Mouse (Mus musculus) midbrain, embryonic 14.5 days (tissue): ENCODE results near the gene Sdr42e1. TPM values are rescaled to one million over a fixed set of nuclear protein-coding genes. Genes with fewer than 3 reads are reported as not detected.

Experiments
- ATAC-seq: fragments of 200-750 bp; cut with Nextera tagmentation; 2 replicates; pipeline ENCODE4 v1.8.0; 2017; ENCODE audit warnings: moderate number of reproducible peaks, moderate library complexity; ENCODE audit not compliant: low FRiP score, low TSS enrichment
- DNase-seq: peaks from one replicate; pipeline ENCODE4 v3.0.0-alpha.2; 2015
- H3K27ac ChIP-seq: fragments of 300-500 bp; sonication (generic); replicated peaks from 2 replicates; pipeline ENCODE4 v1.5.1; 2014; ENCODE audit warnings: mild to moderate bottlenecking, low read depth, low read length, moderate library complexity
- H3K27me3 ChIP-seq: fragments of 300-500 bp; sonication (generic); 2 replicates; pipeline ENCODE4 v1.6.1; 2014; ENCODE audit warnings: low read length, control low read depth, mixed read lengths; ENCODE audit not compliant: control insufficient read depth, insufficient read depth
- H3K36me3 ChIP-seq: fragments of 300-500 bp; sonication (generic); 2 replicates; pipeline ENCODE4 v1.6.1; 2014; ENCODE audit warnings: low read length, control low read depth; ENCODE audit not compliant: control insufficient read depth, insufficient read depth
- H3K4me1 ChIP-seq: fragments of 300-500 bp; sonication (generic); 2 replicates; pipeline ENCODE4 v1.6.1; 2014; ENCODE audit warnings: mild to moderate bottlenecking, antibody characterized with exemption, low read length, control low read depth; ENCODE audit not compliant: control insufficient read depth, insufficient read depth
- H3K4me2 ChIP-seq: fragments of 300-500 bp; sonication (generic); 2 replicates; pipeline ENCODE4 v1.6.1; 2014; ENCODE audit warnings: mild to moderate bottlenecking, low read length, moderate library complexity
- H3K4me3 ChIP-seq: fragments of 300-500 bp; sonication (generic); replicated peaks from 2 replicates; pipeline ENCODE4 v1.5.1; 2014; ENCODE audit warnings: low read depth, low read length
- H3K9ac ChIP-seq: fragments of 300-500 bp; sonication (generic); replicated peaks from 2 replicates; pipeline ENCODE4 v1.6.1; 2014; ENCODE audit warnings: mild to moderate bottlenecking, low read length, moderate library complexity
- H3K9me3 ChIP-seq: fragments of 300-500 bp; sonication (generic); 2 replicates; pipeline ENCODE4 v1.6.1; 2016; ENCODE audit warnings: low read length, control low read depth, mixed read lengths; ENCODE audit not compliant: control insufficient read depth
- WGBS: fragments of 180-500 bp; shearing (Covaris S2); extraction: QIAGEN DNeasy Blood & Tissue Kit; methylation state at CpG from one replicate; pipeline ENCODE4 v1.1.7; 2014; 5-methylcytosine and 5-hydroxymethylcytosine counted together
- polyA plus RNA-seq: library from polyadenylated mRNA; unstranded; fragments of >200 nt; fragmentation: Nextera tagmentation; extraction: Ambion mirVana; gene quantifications from 2 replicates; pipeline ENCODE4 v1.2.1, GENCODE M21; 2014

The Sdr42e1 gene
- polyA plus RNA-seq, 1 experiment from 2014 or later: 1.8 TPM

DNA sequence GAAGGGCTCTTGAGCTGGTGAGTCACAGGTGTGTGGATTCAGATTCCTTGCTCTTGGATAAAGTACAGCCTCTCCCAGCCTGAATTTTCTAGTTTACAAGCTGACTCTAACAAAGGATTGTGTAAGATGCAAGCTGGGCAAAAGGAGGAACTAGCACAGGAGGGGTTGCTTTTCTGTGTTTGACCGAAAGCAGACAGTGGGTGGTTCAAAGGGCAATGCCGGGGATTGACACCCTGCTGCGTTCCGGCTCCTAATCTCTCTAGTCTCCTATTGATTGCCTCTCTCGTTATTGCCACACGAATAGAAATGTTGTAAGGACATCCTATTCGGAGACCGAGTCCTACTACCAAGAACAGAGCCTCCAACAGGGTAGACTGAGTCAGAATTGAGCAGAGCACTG lies 27.2 kb upstream of the Sdr42e1 start:
- H3K9ac ChIP-seq: no peak overlapping the region
- H3K4me2 ChIP-seq: no peak overlapping the region
- no peak overlapping the region for H3K4me3 ChIP-seq
- no peak for DNase-seq
- H3K36me3 ChIP-seq: no peaks in the 10 kb centered on the region
- no peaks in the 10 kb centered on the region for H3K9me3 ChIP-seq
- 27% methylated on average over 8 of the region's 8 CpGs for WGBS
- no peak overlapping the region for H3K27ac ChIP-seq
- no peak for ATAC-seq
- no peaks in the 10 kb centered on the region for H3K27me3 ChIP-seq
- no peaks in the 10 kb centered on the region for H3K4me1 ChIP-seq

DNA sequence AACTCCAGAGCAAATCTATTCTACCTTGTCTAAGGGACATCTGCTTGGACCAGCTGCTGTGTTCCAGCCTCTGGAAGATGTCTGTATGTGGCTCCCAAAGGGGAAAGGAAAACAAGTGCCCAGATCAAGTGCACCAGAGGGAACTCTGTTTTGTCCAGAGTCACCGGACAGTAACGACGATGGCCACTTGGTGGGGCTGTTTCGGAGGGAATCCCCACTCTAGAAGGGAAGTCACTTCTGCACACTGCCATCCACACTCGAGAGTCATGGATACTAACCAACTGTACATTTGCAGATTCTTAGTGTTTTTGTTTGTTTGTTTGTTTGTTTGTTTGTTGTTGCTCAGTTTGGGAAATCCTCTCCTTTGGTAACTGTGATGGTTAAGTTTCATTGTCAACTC lies 23.8 kb upstream of the Sdr42e1 start:
- no peak overlapping the region for H3K4me2 ChIP-seq
- no peaks in the 10 kb centered on the region for H3K9me3 ChIP-seq
- 39% methylated on average over 5 of the region's 5 CpGs for WGBS
- no peak for ATAC-seq
- no peak overlapping the region for H3K4me3 ChIP-seq
- H3K27ac ChIP-seq: no peak overlapping the region
- no peaks in the 10 kb centered on the region for H3K27me3 ChIP-seq
- no peaks in the 10 kb centered on the region for H3K4me1 ChIP-seq
- no peaks in the 10 kb centered on the region for H3K36me3 ChIP-seq
- peak; percentile 39 for DNase-seq
- no peak overlapping the region for H3K9ac ChIP-seq

- Histone ChIP-seq H3K9ac (no peak overlapping the region), H3K36me3 (no peaks in the 10 kb centered on the region), H3K27ac (no peak overlapping the region), H3K9me3 (no peaks in the 10 kb centered on the region), H3K4me1 (no peaks in the 10 kb centered on the region), H3K27me3 (no peaks in the 10 kb centered on the region), H3K4me2 (no peak overlapping the region), H3K4me3 (no peak overlapping the region)
- DNase-seq: no peak
- no peak for ATAC-seq
- WGBS: 82% methylated on average over 1 of the region's 1 CpGs
Measured at GRCm38 (mm10) chr8:117695636-117696035, 22.1 kb upstream of the Sdr42e1 start.

GRCm38 (mm10) chr8:117692131-117692530 lies 18.6 kb upstream of the Sdr42e1 start:
- no peak overlapping the region for H3K4me2 ChIP-seq
- no peaks in the 10 kb centered on the region for H3K36me3 ChIP-seq
- no peak overlapping the region for H3K9ac ChIP-seq
- H3K27ac ChIP-seq: no peak overlapping the region
- no peaks in the 10 kb centered on the region for H3K4me1 ChIP-seq
- no peak for DNase-seq
- H3K9me3 ChIP-seq: no peaks in the 10 kb centered on the region
- H3K4me3 ChIP-seq: no peak overlapping the region
- no peak for ATAC-seq
- 91% methylated on average over 4 of the region's 4 CpGs for WGBS
- H3K27me3 ChIP-seq: no peaks in the 10 kb centered on the region

GRCm38 (mm10) chr8:117687890-117688289 lies 14.4 kb upstream of the Sdr42e1 start:
- Histone ChIP-seq H3K9ac (no peak overlapping the region), H3K27ac (no peak overlapping the region), H3K4me1 (no peaks in the 10 kb centered on the region), H3K4me2 (no peak overlapping the region), H3K27me3 (no peaks in the 10 kb centered on the region), H3K9me3 (no peaks in the 10 kb centered on the region), H3K36me3 (no peaks in the 10 kb centered on the region), H3K4me3 (no peak overlapping the region)
- DNase-seq: no peak
- no peak for ATAC-seq
- WGBS: 87% methylated on average over 7 of the region's 7 CpGs

GRCm38 (mm10) chr8:117684504-117684903 lies 11.0 kb upstream of the Sdr42e1 start:
- 82% methylated on average over 11 of the region's 11 CpGs for WGBS
- DNase-seq (no peak), ATAC-seq (no peak)
- Histone ChIP-seq H3K27ac (no peak overlapping the region), H3K36me3 (no peaks in the 10 kb centered on the region), H3K9ac (no peak overlapping the region), H3K4me3 (no peak overlapping the region), H3K9me3 (no peaks in the 10 kb centered on the region), H3K4me2 (no peak overlapping the region), H3K4me1 (no peaks in the 10 kb centered on the region), H3K27me3 (no peaks in the 10 kb centered on the region)

GRCm38 (mm10) chr8:117683925-117684472 lies 10.5 kb upstream of the Sdr42e1 start:
- 91% methylated on average over 10 of the region's 10 CpGs for WGBS
- DNase-seq: no peak
- Histone ChIP-seq H3K4me2 (no peak overlapping the region), H3K4me3 (no peak overlapping the region), H3K27ac (no peak overlapping the region), H3K9ac (no peak overlapping the region), H3K4me1 (no peaks in the 10 kb centered on the region), H3K27me3 (no peaks in the 10 kb centered on the region), H3K9me3 (no peaks in the 10 kb centered on the region), H3K36me3 (no peaks in the 10 kb centered on the region)
- no peak for ATAC-seq

- WGBS: 85% methylated on average over 4 of the region's 4 CpGs
Measured at GRCm38 (mm10) chr8:117678650-117679049, 5.2 kb upstream of the Sdr42e1 start.

DNA sequence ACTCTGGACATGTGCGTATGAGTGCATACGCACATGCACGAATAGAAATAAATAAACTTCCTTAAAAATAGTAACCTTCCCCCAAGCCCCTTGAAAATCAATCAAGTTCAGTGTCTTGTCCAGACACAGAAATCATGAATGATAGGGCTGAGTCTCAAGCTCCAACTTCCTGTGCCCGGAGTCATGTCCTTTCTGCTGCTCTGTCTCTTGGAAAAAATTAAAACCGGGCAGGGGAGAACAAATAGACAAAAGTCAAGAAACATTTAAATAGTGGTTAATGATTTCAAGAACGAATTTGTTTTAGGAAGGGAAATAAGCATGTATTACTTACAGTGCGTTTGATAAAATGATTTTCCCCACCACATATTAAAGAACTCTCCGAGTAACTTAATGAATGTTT lies 3.5 kb upstream of the Sdr42e1 start:
- no peaks in the 10 kb centered on the region for H3K27me3 ChIP-seq
- no peak overlapping the region for H3K27ac ChIP-seq
- H3K4me3 ChIP-seq: no peak overlapping the region
- no peak for DNase-seq
- no peak overlapping the region for H3K9ac ChIP-seq
- 89% methylated on average over 8 of the region's 8 CpGs for WGBS
- no peaks in the 10 kb centered on the region for H3K4me1 ChIP-seq
- no peaks in the 10 kb centered on the region for H3K9me3 ChIP-seq
- no peak for ATAC-seq
- H3K36me3 ChIP-seq: no peaks in the 10 kb centered on the region
- no peak overlapping the region for H3K4me2 ChIP-seq

More at GRCm38 (mm10) chr8:117678650-117679049, 5.2 kb upstream of the Sdr42e1 start:
- no peaks in the 10 kb centered on the region for H3K4me1 ChIP-seq
- no peak for ATAC-seq
- no peaks in the 10 kb centered on the region for H3K27me3 ChIP-seq
- H3K27ac ChIP-seq: no peak overlapping the region
- H3K9me3 ChIP-seq: no peaks in the 10 kb centered on the region
- no peak overlapping the region for H3K4me3 ChIP-seq
- DNase-seq: no peak
- no peak overlapping the region for H3K4me2 ChIP-seq
- H3K9ac ChIP-seq: no peak overlapping the region
- H3K36me3 ChIP-seq: no peaks in the 10 kb centered on the region
